Mouse (Mus musculus) heart, adult 2 months (tissue): Measurements from ENCODE around the gene Ipo11.

Experiments used
- CTCF ChIP-seq: fragments of 200-600 bp; IDR thresholded peaks from 2 replicates; pipeline ENCODE4 v1.8.1; 2022; ENCODE audit warnings: antibody characterized with exemption, mild to moderate bottlenecking, moderate library complexity
- EP300 ChIP-seq: fragments of 200-500 bp; IDR thresholded peaks from 2 replicates; pipeline ENCODE4 v1.6.1; 2011; ENCODE audit warnings: low read depth, low read length, control low read depth; ENCODE audit not compliant: insufficient read depth
- POLR2A ChIP-seq: fragments of 200-500 bp; IDR thresholded peaks from 2 replicates; pipeline ENCODE4 v1.6.1; 2011; ENCODE audit warnings: mild to moderate bottlenecking, low read depth, low read length, control low read depth; ENCODE audit not compliant: insufficient read depth

GRCm38 (mm10) chr13:106838778-106839177, 98.0 kb downstream of the Ipo11 start:
- TF ChIP-seq CTCF: no peak
- no peak for TF ChIP-seq EP300
- TF ChIP-seq POLR2A: no peak
